Mouse (Mus musculus) heart, embryonic 14.5 days (tissue): Measurements from ENCODE around the gene Zfp784. TPM values are rescaled to one million over a fixed set of nuclear protein-coding genes. Genes with fewer than 3 reads are reported as not detected.
A peak's percentile ranks its signal among the peaks of the same experiment; 100 is the strongest.
"Not testable (repeated sequence)": the region's sequence is repeated elsewhere in the genome, so short reads cannot be mapped to it uniquely, and the experiment has no call there.

Experiments
- ATAC-seq: fragments of 200-750 bp; cut with Nextera tagmentation; 2 replicates; pipeline ENCODE4 v1.8.0; 2017; ENCODE audit warnings: low read depth, moderate TSS enrichment; ENCODE audit not compliant: insufficient number of reproducible peaks, insufficient read depth, low FRiP score
- H3K27ac ChIP-seq, 2 experiments: fragments of 200-500 bp in 1 of 2; fragments of 300-500 bp in 1 of 2; sonication (generic) in 1 of 2; replicated peaks in 1 of 2; 2 replicates each; pipeline ENCODE4 v1.5.1; 2012 to 2014; ENCODE audit warnings: low read depth in 2 of 2, low read length in 2 of 2, control low read depth in 1 of 2, mild to moderate bottlenecking in 1 of 2, mixed read lengths in 1 of 2; ENCODE audit not compliant: control insufficient read depth in 1 of 2, insufficient read depth in 1 of 2
- H3K27me3 ChIP-seq: fragments of 300-500 bp; sonication (generic); 2 replicates; pipeline ENCODE4 v1.6.1; 2014; ENCODE audit warnings: mild to moderate bottlenecking, low read length, control low read depth; ENCODE audit not compliant: control insufficient read depth, insufficient read depth
- H3K36me3 ChIP-seq: fragments of 300-500 bp; sonication (generic); 2 replicates; pipeline ENCODE4 v1.6.1; 2014; ENCODE audit warnings: mild to moderate bottlenecking, control low read depth, low read length, mixed read lengths; ENCODE audit not compliant: control insufficient read depth, insufficient read depth
- H3K4me1 ChIP-seq, 2 experiments: fragments of 200-500 bp in 1 of 2; fragments of 300-500 bp in 1 of 2; sonication (generic) in 1 of 2; 2 replicates each; pipeline ENCODE4 v1.6.1; 2012 to 2014; ENCODE audit warnings: low read length in 2 of 2, control low read depth in 1 of 2, mixed read lengths in 1 of 2; ENCODE audit not compliant: control insufficient read depth in 2 of 2, insufficient read depth in 2 of 2
- H3K4me2 ChIP-seq: fragments of 300-500 bp; sonication (generic); 2 replicates; pipeline ENCODE4 v1.6.1; 2014; ENCODE audit warnings: mild to moderate bottlenecking, low read length
- H3K4me3 ChIP-seq, 2 experiments: fragments of 200-500 bp in 1 of 2; fragments of 300-500 bp in 1 of 2; sonication (generic) in 1 of 2; 2 replicates each; pipeline ENCODE4 v1.5.1; 2012 to 2014; ENCODE audit warnings: low read length in 2 of 2, mild to moderate bottlenecking in 2 of 2, control low read depth in 1 of 2, low read depth in 1 of 2, moderate library complexity in 1 of 2; ENCODE audit not compliant: control insufficient read depth in 1 of 2, insufficient read depth in 1 of 2
- H3K9ac ChIP-seq: fragments of 300-500 bp; sonication (generic); 2 replicates; pipeline ENCODE4 v1.6.1; 2014; ENCODE audit warnings: mild to moderate bottlenecking, low read length
- H3K9me3 ChIP-seq: fragments of 300-500 bp; sonication (generic); 2 replicates; pipeline ENCODE4 v1.6.1; 2016; ENCODE audit warnings: low read length, control low read depth; ENCODE audit not compliant: control insufficient read depth
- WGBS: fragments of 180-500 bp; shearing (Covaris S2); extraction: QIAGEN DNeasy Blood & Tissue Kit; methylation state at CpG from one replicate; pipeline ENCODE4 v1.1.7; 2014; 5-methylcytosine and 5-hydroxymethylcytosine counted together
- polyA plus RNA-seq: library from polyadenylated mRNA; unstranded; fragments of >200 nt; fragmentation: Nextera tagmentation; extraction: Ambion mirVana; gene quantifications from 2 replicates; pipeline ENCODE4 v1.2.1, GENCODE M21; 2014

Gene Zfp784
- polyA plus RNA-seq, 1 experiment from 2014 or later = 5.6 TPM

DNA sequence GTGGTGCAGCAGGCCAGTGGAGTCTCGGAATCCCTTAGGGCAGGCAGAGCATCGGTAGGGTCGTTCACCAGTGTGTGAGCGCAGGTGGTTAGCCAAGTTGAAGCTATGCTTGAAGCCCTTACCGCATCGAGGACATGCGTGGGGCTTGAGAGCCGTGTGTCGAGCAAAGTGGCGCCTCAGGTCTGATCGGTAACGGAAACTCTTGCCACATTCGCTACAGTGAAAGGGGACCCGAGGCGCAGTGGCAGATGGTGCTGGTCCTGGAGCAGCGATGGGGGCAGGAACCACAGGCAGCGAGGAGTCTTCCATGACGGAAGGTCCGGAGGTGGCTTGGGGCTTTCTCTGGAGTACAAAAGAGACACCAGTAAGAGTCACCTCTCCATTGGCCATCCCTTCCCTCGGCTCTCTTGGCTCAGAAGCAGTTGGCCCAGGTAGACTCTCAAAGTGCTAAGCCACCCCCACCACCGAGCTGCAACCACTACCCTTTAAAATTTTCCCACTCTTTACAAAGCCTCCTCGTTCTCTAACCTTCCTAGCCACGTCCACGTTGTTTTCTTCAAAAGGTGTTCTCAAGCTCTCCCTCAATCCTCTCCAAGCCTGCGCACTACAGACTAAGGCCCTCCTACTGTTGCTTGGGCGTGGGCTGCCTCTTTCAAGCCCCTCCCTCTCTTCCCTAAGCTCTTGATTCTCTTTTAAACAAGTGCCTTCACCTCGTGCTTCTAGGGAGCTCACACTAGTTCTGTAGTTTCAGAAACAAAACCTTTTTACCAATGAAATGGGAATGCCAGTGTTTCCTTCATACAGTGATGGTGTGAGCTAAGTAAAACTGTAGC lies 25.3 kb downstream of the Zfp784 start:
- H3K36me3 ChIP-seq = peaks cover 58% of the 10 kb centered on the region
- H3K27me3 ChIP-seq = no peaks in the 10 kb centered on the region
- ATAC-seq = no peak
- no peak overlapping the region for H3K27ac ChIP-seq
- WGBS = 90% methylated on average over 27 of the region's 27 CpGs
- H3K9me3 ChIP-seq = no peaks in the 10 kb centered on the region
- H3K9ac ChIP-seq = no peak overlapping the region
- peaks cover 0 to 10% of the 10 kb centered on the region in 2 experiments; a peak in 2 of 4 replicates for H3K4me1 ChIP-seq
- no peak overlapping the region for H3K4me3 ChIP-seq
- H3K4me2 ChIP-seq = 0 out of 2 replicates have a peak overlapping the region, but pooled peaks have one; percentile 65

DNA sequence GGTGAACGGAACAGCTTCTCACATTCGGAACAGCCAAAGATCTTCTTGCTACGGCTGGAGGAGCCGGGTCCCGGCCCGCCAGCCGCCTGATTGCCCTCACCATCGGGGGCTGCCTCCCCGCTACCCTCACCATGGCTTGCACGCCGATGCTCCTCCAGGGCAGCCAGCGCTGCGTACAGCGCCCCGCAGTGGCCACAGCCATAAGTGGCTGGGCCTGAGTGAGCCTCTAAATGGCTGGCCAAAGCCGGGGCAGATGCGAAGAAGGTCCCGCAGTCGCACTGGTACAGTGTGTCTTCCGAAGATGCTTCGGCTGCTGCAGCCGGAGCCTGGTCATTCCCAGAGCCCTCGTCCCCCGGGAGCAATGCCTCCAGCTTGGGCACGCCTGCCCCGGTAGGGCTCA lies 30.0 kb downstream of the Zfp784 start:
- Histone ChIP-seq H3K36me3 (peaks cover 69% of the 10 kb centered on the region), H3K9me3 (no peaks in the 10 kb centered on the region), H3K27ac (no peak overlapping the region), H3K4me2 (no peak overlapping the region), H3K9ac (no peak overlapping the region), H3K4me1 (0 out of 4 replicates have a peak, but pooled peaks cover 0 to 2% of the 10 kb centered on the region in 2 experiments), H3K27me3 (no peaks in the 10 kb centered on the region), H3K4me3 (no peak overlapping the region)
- ATAC-seq = no peak
- 95% methylated on average over 26 of the region's 26 CpGs for WGBS

DNA sequence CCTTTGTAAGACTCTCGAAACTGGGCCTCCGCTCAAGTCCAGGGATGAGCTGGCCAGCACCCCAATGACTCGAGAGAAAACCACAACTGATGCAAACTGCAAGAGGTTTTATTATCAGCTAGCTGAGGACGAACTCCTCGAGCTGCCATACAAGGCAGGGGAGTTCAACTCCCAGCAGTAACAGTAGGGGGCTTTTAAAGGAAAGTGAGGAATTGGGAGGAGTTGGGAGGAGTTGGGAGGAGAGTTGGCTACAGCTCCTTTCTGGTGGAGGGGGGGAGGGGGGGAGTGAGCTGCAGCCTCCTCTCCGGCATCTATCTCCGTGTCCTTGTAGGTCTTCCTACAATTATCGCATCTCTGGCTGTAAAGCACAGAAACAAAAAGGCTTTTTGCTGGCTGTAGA lies 35.4 kb downstream of the Zfp784 start:
- not testable (repeated sequence) for H3K27ac ChIP-seq, ATAC-seq, H3K9ac ChIP-seq, H3K4me3 ChIP-seq, H3K9me3 ChIP-seq, H3K4me1 ChIP-seq, H3K4me2 ChIP-seq, H3K27me3 ChIP-seq
- WGBS = 70% methylated on average over 8 of the region's 8 CpGs
- peaks cover 15% of the 10 kb centered on the region for H3K36me3 ChIP-seq

DNA sequence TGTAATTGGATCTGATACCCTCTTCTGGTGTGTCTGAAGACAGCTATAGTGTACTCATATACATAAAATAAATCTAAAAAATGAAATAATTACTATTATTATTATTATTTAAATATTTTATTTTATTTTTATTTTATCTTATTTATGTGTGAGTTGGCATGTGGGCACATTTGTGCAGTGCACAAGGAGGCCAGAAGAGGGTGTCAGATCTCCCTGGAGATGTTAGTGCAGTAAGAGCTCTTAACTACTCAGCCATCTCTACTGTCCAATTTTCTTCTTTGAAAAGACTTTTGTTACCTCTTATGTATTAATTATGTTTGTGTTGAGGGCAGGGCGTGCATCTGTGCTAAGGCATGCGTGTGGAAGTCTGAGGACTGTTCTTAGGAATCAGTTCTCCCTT lies 38.4 kb downstream of the Zfp784 start:
- no peaks in the 10 kb centered on the region for H3K36me3 ChIP-seq
- peaks cover 6 to 12% of the 10 kb centered on the region in 2 experiments; a peak in 3 of 4 replicates for H3K4me1 ChIP-seq
- H3K4me3 ChIP-seq = no peak overlapping the region
- H3K27ac ChIP-seq = no peak overlapping the region
- H3K4me2 ChIP-seq = no peak overlapping the region
- no peak for ATAC-seq
- H3K9ac ChIP-seq = no peak overlapping the region
- H3K9me3 ChIP-seq = no peaks in the 10 kb centered on the region
- peaks cover 3% of the 10 kb centered on the region; the same call in 1 of the 2 replicates for H3K27me3 ChIP-seq
- WGBS = 63% methylated on average over 2 of the region's 2 CpGs

DNA sequence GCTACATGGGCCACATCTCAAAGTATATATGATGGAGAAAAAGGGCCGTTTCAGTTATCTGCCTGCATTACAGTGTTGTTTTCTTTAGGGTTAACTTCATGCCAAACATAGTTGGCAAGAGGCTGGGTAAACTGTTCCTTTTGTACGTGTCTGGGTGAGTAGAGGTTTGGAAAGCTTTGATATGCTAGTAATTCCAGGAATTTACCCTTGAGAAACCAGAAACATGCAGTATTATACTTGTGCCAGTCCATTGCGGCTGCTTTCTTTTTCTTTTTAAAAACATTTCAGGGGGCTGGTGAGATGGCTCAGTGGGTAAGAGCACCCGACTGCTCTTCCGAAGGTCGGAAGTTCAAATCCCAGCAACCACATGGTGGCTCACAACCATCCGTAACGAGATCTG lies 41.3 kb downstream of the Zfp784 start:
- H3K27me3 ChIP-seq = peaks cover 23% of the 10 kb centered on the region
- peaks cover 10 to 25% of the 10 kb centered on the region in 2 experiments; a peak in 3 of 4 replicates for H3K4me1 ChIP-seq
- ATAC-seq = no peak
- H3K4me2 ChIP-seq = peak overlapping the region; percentile 90
- H3K27ac ChIP-seq = peak overlapping the region in 1 of 2 experiments; percentile 55; a peak in 1 of 4 replicates
- H3K4me3 ChIP-seq = peak overlapping the region in 1 of 2 experiments; percentile 79; a peak in 1 of 4 replicates
- peaks cover 22% of the 10 kb centered on the region for H3K36me3 ChIP-seq
- WGBS = 37% methylated on average over 7 of the region's 8 CpGs
- peak overlapping the region; percentile 92; the same call in 1 of the 2 replicates for H3K9ac ChIP-seq
- no peaks in the 10 kb centered on the region for H3K9me3 ChIP-seq

DNA sequence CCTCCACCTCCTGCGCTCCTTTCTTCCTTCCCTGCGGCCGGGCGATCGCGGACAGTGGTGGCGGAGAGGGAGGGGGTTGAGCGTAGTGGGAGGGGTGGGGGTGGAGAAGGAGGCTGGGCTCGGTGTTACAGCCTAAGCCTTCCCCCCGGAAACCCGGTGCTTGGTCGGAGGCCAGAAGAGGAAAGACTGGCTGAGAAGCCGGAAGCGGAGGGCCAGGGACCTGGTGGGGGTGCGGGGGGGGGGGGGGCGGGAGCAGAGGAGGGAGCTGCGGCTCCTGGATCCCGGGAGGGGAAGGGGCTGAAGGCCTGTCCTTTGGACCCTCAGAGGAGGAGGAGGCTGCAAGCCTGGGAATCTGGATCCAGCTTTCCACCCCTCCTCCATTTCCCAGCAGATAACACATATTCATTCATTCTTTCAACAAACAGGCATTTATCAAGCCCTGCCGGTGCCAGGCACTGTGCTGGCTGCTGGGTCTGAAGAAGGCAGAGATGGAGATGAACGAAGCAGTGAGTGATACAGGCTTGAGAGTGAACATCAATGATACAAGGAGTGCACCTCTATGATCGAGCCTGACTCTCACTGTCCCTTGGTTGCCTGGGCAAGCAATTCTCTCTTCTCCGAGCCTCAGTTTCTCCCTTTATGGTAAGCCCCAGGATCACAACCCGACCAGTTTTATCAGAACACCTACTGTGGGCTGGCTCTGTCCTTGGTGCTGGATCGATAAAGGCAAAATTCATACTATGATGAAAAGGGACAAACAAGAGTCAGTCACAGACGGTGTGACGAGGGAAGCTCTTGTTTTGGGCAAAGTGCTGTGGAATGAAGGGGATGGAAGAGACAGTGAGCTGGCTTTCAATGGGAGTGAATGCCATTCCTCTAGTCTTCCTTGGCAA lies 42.0 kb downstream of the Zfp784 start, which contains the start of gene Zfp579:
TSS of gene Zfp579 (minus strand) at position 156 of the 893 bp plus-strand sequence.
- 6% methylated on average over 15 of the region's 26 CpGs for WGBS
- H3K36me3 ChIP-seq = peaks cover 28% of the 10 kb centered on the region
- H3K9me3 ChIP-seq = no peaks in the 10 kb centered on the region
- H3K4me2 ChIP-seq = peak within 1 kb of the TSS; percentile 90
- peaks cover 10 to 25% of the 10 kb centered on the region in 2 experiments; a peak in 3 of 4 replicates for H3K4me1 ChIP-seq
- H3K27me3 ChIP-seq = peaks cover 23% of the 10 kb centered on the region
- peak within 1 kb of the TSS; percentile 92 for H3K9ac ChIP-seq
- peak within 1 kb of the TSS; percentile 55 to 59 for H3K27ac ChIP-seq
- peak within 1 kb of the TSS; percentile 79 to 85 for H3K4me3 ChIP-seq
- ATAC-seq = peak; percentile 73
